Mouse (Mus musculus) heart, embryonic 16.5 days (tissue): ENCODE measurements at regions not wholly inside any gene's neighbourhood (a gene's known extent, or its start where the extent isn't known, plus 50 kb on each side); places are given as distances from the start of the nearest gene placed in this dataset.

ENCODE experiments used
- ATAC-seq: fragments of 200-750 bp; cut with Nextera tagmentation; replicated peaks from 2 replicates; pipeline ENCODE4 v1.8.0; 2017; ENCODE audit warnings: moderate number of reproducible peaks; ENCODE audit not compliant: insufficient read depth, low FRiP score; ENCODE audit errors: extremely low read depth
- H3K27ac ChIP-seq: fragments of 300-500 bp; sonication (generic); 2 replicates; pipeline ENCODE4 v1.5.1; 2014; ENCODE audit warnings: mild to moderate bottlenecking, low read length, control low read depth, moderate library complexity
- H3K27me3 ChIP-seq: fragments of 300-500 bp; sonication (generic); 2 replicates; pipeline ENCODE4 v1.6.1; 2014; ENCODE audit warnings: low read length, mixed read lengths; ENCODE audit not compliant: control insufficient read depth, insufficient read depth
- H3K36me3 ChIP-seq: fragments of 300-500 bp; sonication (generic); 2 replicates; pipeline ENCODE4 v1.6.1; 2014; ENCODE audit not compliant: control insufficient read depth, insufficient read depth
- H3K4me1 ChIP-seq: fragments of 300-500 bp; sonication (generic); 2 replicates; pipeline ENCODE4 v1.6.1; 2014; ENCODE audit warnings: low read length, mixed read lengths; ENCODE audit not compliant: control insufficient read depth, insufficient read depth
- H3K4me2 ChIP-seq: fragments of 300-500 bp; sonication (generic); 2 replicates; pipeline ENCODE4 v1.6.1; 2014; ENCODE audit warnings: low read depth, mild to moderate bottlenecking, control low read depth, low read length
- H3K4me3 ChIP-seq: fragments of 300-500 bp; sonication (generic); 2 replicates; pipeline ENCODE4 v1.5.1; 2014; ENCODE audit warnings: mild to moderate bottlenecking, control low read depth, low read length
- H3K9ac ChIP-seq: fragments of 300-500 bp; sonication (generic); 2 replicates; pipeline ENCODE4 v1.6.1; 2014; ENCODE audit warnings: low read length, control low read depth
- H3K9me3 ChIP-seq: fragments of 300-500 bp; sonication (generic); replicated peaks from 2 replicates; pipeline ENCODE4 v1.6.1; 2016; ENCODE audit warnings: low read length; ENCODE audit not compliant: control insufficient read depth
- WGBS: fragments of 180-500 bp; shearing (Covaris S2); extraction: QIAGEN DNeasy Blood & Tissue Kit; methylation state at CpG from one replicate; pipeline ENCODE4 v1.1.7; 2014; 5-methylcytosine and 5-hydroxymethylcytosine counted together

GRCm38 (mm10) chr3:54017943-54018649 lies 137.7 kb upstream of the Trpc4 start:
- Histone ChIP-seq H3K27ac (no peak overlapping the region), H3K4me1 (no peaks in the 10 kb centered on the region), H3K36me3 (no peaks in the 10 kb centered on the region), H3K4me2 (no peak overlapping the region), H3K27me3 (no peaks in the 10 kb centered on the region), H3K9me3 (no peaks in the 10 kb centered on the region), H3K9ac (no peak overlapping the region), H3K4me3 (no peak overlapping the region)
- 26% methylated on average over 4 of the region's 4 CpGs for WGBS
- ATAC-seq = no peak

- H3K36me3 ChIP-seq = no peaks in the 10 kb centered on the region
- no peak overlapping the region for H3K4me2 ChIP-seq
- no peaks in the 10 kb centered on the region for H3K27me3 ChIP-seq
- 72% methylated on average over 5 of the region's 5 CpGs for WGBS
- H3K9me3 ChIP-seq = no peaks in the 10 kb centered on the region
- no peaks in the 10 kb centered on the region for H3K4me1 ChIP-seq
- ATAC-seq = no peak
- H3K9ac ChIP-seq = no peak overlapping the region
- no peak overlapping the region for H3K4me3 ChIP-seq
- H3K27ac ChIP-seq = no peak overlapping the region
These were observed 139.0 kb upstream of the Trpc4 start for GRCm38 (mm10) chr3:54016877-54017276.

- H3K36me3 ChIP-seq = no peaks in the 10 kb centered on the region
- no peaks in the 10 kb centered on the region for H3K27me3 ChIP-seq
- no peaks in the 10 kb centered on the region for H3K9me3 ChIP-seq
- no peak for ATAC-seq
- no peak overlapping the region for H3K4me2 ChIP-seq
- H3K9ac ChIP-seq = no peak overlapping the region
- H3K4me1 ChIP-seq = no peaks in the 10 kb centered on the region
- no peak overlapping the region for H3K4me3 ChIP-seq
- WGBS = 74% methylated on average over 2 of the region's 2 CpGs
- H3K27ac ChIP-seq = no peak overlapping the region
These were observed 144.8 kb upstream of the Trpc4 start for GRCm38 (mm10) chr3:54011016-54011415.

GRCm38 (mm10) chr3:53992993-53993392 lies 129.4 kb upstream of the Ufm1 start:
- H3K36me3 ChIP-seq = no peaks in the 10 kb centered on the region
- no peaks in the 10 kb centered on the region for H3K9me3 ChIP-seq
- no peaks in the 10 kb centered on the region for H3K27me3 ChIP-seq
- H3K9ac ChIP-seq = no peak overlapping the region
- ATAC-seq = no peak
- no peak overlapping the region for H3K27ac ChIP-seq
- H3K4me1 ChIP-seq = no peaks in the 10 kb centered on the region
- 64% methylated on average over 4 of the region's 4 CpGs for WGBS
- H3K4me2 ChIP-seq = no peak overlapping the region
- no peak overlapping the region for H3K4me3 ChIP-seq

GRCm38 (mm10) chr3:53988796-53989195 lies 125.2 kb upstream of the Ufm1 start:
- Histone ChIP-seq H3K27ac (no peak overlapping the region), H3K9ac (no peak overlapping the region), H3K4me2 (no peak overlapping the region), H3K36me3 (no peaks in the 10 kb centered on the region), H3K9me3 (no peaks in the 10 kb centered on the region), H3K27me3 (no peaks in the 10 kb centered on the region), H3K4me1 (no peaks in the 10 kb centered on the region), H3K4me3 (no peak overlapping the region)
- 75% methylated on average over 9 of the region's 9 CpGs for WGBS
- ATAC-seq = no peak

GRCm38 (mm10) chr3:53988256-53988655 lies 124.6 kb upstream of the Ufm1 start:
- H3K4me2 ChIP-seq = no peak overlapping the region
- H3K9me3 ChIP-seq = no peaks in the 10 kb centered on the region
- 85% methylated on average over 7 of the region's 7 CpGs for WGBS
- H3K4me1 ChIP-seq = no peaks in the 10 kb centered on the region
- no peak for ATAC-seq
- no peaks in the 10 kb centered on the region for H3K36me3 ChIP-seq
- no peak overlapping the region for H3K9ac ChIP-seq
- H3K27me3 ChIP-seq = no peaks in the 10 kb centered on the region
- no peak overlapping the region for H3K4me3 ChIP-seq
- no peak overlapping the region for H3K27ac ChIP-seq

- H3K9ac ChIP-seq = no peak overlapping the region
- 64% methylated on average over 2 of the region's 2 CpGs for WGBS
- no peak for ATAC-seq
- no peaks in the 10 kb centered on the region for H3K4me1 ChIP-seq
- no peak overlapping the region for H3K27ac ChIP-seq
- H3K27me3 ChIP-seq = no peaks in the 10 kb centered on the region
- no peaks in the 10 kb centered on the region for H3K36me3 ChIP-seq
- H3K4me3 ChIP-seq = no peak overlapping the region
- H3K4me2 ChIP-seq = no peak overlapping the region
- no peaks in the 10 kb centered on the region for H3K9me3 ChIP-seq
These were observed 123.7 kb upstream of the Ufm1 start for GRCm38 (mm10) chr3:53987316-53987715.

GRCm38 (mm10) chr3:53984743-53985550 lies 121.3 kb upstream of the Ufm1 start:
- no peak overlapping the region for H3K4me3 ChIP-seq
- no peak for ATAC-seq
- H3K9ac ChIP-seq = no peak overlapping the region
- no peak overlapping the region for H3K27ac ChIP-seq
- H3K9me3 ChIP-seq = no peaks in the 10 kb centered on the region
- H3K4me2 ChIP-seq = no peak overlapping the region
- no peaks in the 10 kb centered on the region for H3K27me3 ChIP-seq
- H3K4me1 ChIP-seq = no peaks in the 10 kb centered on the region
- 82% methylated on average over 6 of the region's 6 CpGs for WGBS
- H3K36me3 ChIP-seq = no peaks in the 10 kb centered on the region

- Histone ChIP-seq H3K4me1 (no peaks in the 10 kb centered on the region), H3K9me3 (no peaks in the 10 kb centered on the region), H3K4me2 (no peak overlapping the region), H3K4me3 (no peak overlapping the region), H3K36me3 (no peaks in the 10 kb centered on the region), H3K27me3 (no peaks in the 10 kb centered on the region), H3K9ac (no peak overlapping the region), H3K27ac (no peak overlapping the region)
- WGBS = 89% methylated on average over 8 of the region's 8 CpGs
- no peak for ATAC-seq
These were observed 118.7 kb upstream of the Ufm1 start for GRCm38 (mm10) chr3:53982311-53982710.
